Mouse (Mus musculus) lung, adult 2 months (tissue): Measurements from ENCODE around the gene Plxna4. TPM values are rescaled to one million over a fixed set of nuclear protein-coding genes. Genes with fewer than 3 reads are reported as not detected.
"Not testable (repeated sequence)": the region's sequence is repeated elsewhere in the genome, so short reads cannot be mapped to it uniquely, and the experiment has no call there.

Experiments
- DNase-seq: peaks from one replicate; pipeline ENCODE4 v3.0.0; 2022
- H3K4me1 ChIP-seq: fragments of 200-500 bp; 2 replicates; pipeline ENCODE4 v1.6.1; 2011; ENCODE audit warnings: low read length; ENCODE audit not compliant: control insufficient read depth, insufficient read depth
- H3K4me3 ChIP-seq: fragments of 200-500 bp; replicated peaks from 2 replicates; pipeline ENCODE3; 2011; ENCODE audit warnings: low read depth, mild to moderate bottlenecking, control low read depth, low read length; ENCODE audit errors: extremely low read depth
- CTCF ChIP-seq: fragments of 200-500 bp; IDR thresholded peaks from 2 replicates; pipeline ENCODE4 v1.5.1; 2011; ENCODE audit warnings: mild to moderate bottlenecking, low read length, control low read depth; ENCODE audit not compliant: insufficient read depth
- POLR2A ChIP-seq: fragments of 200-500 bp; IDR thresholded peaks from 2 replicates; pipeline ENCODE4 v1.6.1; 2011; ENCODE audit warnings: low read depth, mild to moderate bottlenecking, control low read depth, low read length, borderline replicate concordance; ENCODE audit errors: extremely low read depth
- WGBS: fragments of 180-500 bp; shearing (Covaris S2); methylation state at CpG from one replicate; pipeline ENCODE4 v1.1.7; 2018; 5-methylcytosine and 5-hydroxymethylcytosine counted together
- polyA plus RNA-seq: library from polyadenylated mRNA; depleted of rRNA; stranded (reverse); fragments of >200 nt; gene quantifications from 2 replicates; pipeline ENCODE4 v1.2.3, GENCODE M21; 2012

Plxna4 gene
- polyA plus RNA-seq, 1 experiment, result 7.4 TPM

DNA sequence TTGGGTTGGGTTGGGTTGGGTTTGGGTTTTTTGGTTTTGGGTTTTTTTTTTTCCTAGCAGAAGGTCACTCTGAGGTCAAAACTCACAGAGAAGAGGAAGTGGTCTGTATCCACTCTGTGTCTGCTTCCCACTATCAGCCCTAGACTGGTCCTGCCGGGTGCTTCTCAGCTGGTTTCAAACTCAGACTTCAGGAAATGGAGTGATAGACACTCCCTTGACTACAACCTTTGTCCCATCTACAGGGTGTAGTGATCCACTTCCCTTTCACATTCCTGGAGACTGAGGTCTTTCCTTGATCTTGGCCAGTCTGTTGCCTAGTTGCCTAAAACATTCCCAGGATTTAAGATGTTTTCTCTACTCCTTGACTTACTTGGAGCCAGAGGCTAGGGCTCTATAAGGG lies 76.0 kb downstream of the Plxna4 start:
- TF ChIP-seq CTCF (no peak), POLR2A (no peak)
- 8% methylated on average over 1 of the region's 1 CpGs for WGBS
- Histone ChIP-seq H3K4me3 (no peak overlapping the region), H3K4me1 (peaks cover 19% of the 10 kb centered on the region)
- no peak for DNase-seq

DNA sequence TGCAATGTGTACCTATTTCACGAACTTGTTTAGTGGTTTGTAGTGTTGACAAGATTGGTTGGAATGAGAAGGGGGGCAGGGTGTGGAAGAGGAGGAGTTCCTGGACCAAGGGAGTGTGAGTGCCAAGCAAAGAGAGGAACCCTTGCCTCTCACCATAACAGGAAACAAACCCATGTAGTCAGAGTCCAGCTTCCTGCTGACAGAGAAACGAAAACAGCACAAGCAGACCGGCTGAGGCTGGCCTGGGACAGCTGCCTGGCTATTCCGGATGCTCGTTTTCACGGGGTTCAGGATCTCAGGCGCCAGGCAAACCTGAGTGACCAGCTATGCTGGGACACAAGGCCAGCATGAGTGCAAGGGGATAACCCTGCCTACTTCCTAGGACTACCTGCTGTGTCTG lies 77.1 kb downstream of the Plxna4 start:
- peak; percentile 70 for DNase-seq
- Histone ChIP-seq H3K4me1 (peaks cover 19% of the 10 kb centered on the region), H3K4me3 (no peak overlapping the region)
- TF ChIP-seq CTCF (no peak), POLR2A (peak; percentile 34; the same call in 1 of the 2 replicates)
- 25% methylated on average over 7 of the region's 7 CpGs for WGBS

DNA sequence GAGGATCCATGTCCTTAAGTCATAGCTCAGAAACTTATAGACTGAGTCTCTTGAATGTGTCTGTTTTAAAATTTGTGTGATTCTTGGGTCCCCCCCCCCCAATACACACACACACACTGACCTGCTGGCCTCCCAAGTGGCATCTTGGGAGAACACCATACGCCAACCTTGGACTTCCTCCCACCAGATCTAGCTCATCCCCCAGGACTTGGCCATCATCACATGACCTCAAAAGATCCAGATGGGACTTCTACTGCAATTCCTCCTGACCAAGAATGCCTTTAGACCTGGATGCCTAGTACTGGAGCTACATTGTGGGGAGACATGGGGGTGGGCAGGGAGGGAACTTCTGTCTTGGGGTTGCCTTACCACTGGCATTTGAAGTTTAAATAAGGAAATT lies 77.5 kb downstream of the Plxna4 start:
- TF ChIP-seq CTCF (no peak), POLR2A (no peak)
- peaks cover 19% of the 10 kb centered on the region for H3K4me1 ChIP-seq
- WGBS, result 50% methylated on average over 1 of the region's 1 CpGs
- H3K4me3 ChIP-seq, result no peak overlapping the region
- DNase-seq, result no peak

DNA sequence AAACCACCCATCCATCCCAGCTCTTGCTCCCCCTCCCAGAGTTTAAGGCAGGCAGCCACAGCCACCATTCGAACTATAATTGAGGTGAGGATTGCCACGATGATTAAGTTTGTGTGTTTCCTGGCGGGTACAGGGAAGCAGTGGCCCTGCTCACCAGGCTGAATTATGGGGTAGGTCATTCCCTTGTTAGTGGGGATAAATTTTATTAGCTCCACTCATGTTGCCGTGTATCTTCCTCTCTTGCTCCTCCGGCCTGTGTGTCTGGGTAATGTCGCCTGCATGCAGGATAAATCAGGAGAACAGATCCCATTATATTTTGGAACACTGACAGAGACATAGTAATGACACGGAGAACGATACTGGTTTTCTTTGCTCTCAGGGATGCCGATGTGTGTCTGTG lies 78.9 kb downstream of the Plxna4 start:
- no peak overlapping the region for H3K4me3 ChIP-seq
- WGBS, result 81% methylated on average over 9 of the region's 9 CpGs
- no peak for DNase-seq
- TF ChIP-seq POLR2A (no peak), CTCF (no peak)
- H3K4me1 ChIP-seq, result peaks cover 19% of the 10 kb centered on the region

DNA sequence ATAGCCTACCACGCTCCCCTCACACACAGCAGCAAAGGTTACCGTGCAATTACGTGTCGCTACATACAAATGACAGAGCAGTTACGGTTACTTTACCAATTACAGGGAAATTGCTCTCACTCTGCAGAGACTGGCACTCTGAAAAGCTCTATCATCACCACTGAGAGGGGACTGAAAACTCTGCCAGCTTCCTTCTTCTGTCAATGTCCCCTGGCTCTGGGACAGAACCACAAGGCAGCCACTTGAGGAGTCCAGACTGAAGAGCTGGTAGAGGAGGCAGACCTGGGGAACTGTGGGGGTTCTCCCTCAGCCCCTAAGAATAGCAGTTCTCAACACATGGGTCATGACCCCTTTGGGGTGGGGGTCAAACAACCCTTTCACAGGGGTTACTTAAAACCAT lies 83.0 kb downstream of the Plxna4 start:
- DNase-seq, result peak; percentile 46
- Histone ChIP-seq H3K4me1 (peaks cover 2% of the 10 kb centered on the region; the same call in 1 of the 2 replicates), H3K4me3 (no peak overlapping the region)
- TF ChIP-seq CTCF (no peak), POLR2A (no peak)
- WGBS, result 71% methylated on average over 5 of the region's 5 CpGs

DNA sequence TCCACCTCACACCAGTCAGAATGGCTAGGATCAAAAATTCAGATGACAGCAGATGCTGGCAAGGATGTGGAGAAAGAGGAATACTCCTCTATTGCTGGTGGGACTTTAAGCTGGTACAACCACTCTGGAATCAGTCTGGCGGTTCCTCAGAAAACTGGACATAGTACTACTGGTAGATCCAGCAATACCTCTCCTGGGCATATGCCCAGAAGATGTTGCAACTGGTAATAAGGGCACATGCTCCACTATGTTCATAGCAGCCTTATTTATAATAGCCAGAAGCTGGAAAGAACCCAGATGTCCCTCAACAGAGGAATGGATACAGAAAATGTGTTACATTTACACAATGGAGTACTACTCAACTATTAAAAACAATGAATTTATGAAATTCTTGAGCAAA lies 86.8 kb downstream of the Plxna4 start:
- WGBS, result 90% methylated on average over 1 of the region's 1 CpGs

DNA sequence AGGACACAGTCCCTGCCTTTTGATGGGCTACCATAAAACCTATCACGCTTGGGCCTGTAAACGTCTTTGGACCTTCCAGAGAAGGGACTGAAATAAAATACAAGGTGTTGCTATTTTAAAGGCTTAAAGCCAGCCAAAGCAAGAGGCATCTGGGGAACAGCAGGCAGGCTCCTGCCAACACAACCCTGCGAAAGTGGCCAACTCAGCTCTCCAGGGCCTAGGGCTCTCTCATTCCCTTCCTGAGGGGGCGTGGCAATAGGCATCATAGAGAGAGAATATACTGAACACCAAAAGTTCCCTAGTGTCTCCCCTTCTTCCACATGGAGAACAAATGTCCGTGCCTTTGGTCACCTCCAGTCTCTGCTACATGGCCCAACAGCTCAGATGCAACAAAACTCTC lies 89.9 kb downstream of the Plxna4 start:
- TF ChIP-seq CTCF (no peak), POLR2A (no peak)
- Histone ChIP-seq H3K4me1 (peaks cover 5% of the 10 kb centered on the region), H3K4me3 (no peak overlapping the region)
- no peak for DNase-seq
- WGBS, result 84% methylated on average over 5 of the region's 5 CpGs

More for the DNA sequence above, 86.8 kb downstream of the Plxna4 start:
- not testable (repeated sequence) for H3K4me3 ChIP-seq, H3K4me1 ChIP-seq, DNase-seq

DNA sequence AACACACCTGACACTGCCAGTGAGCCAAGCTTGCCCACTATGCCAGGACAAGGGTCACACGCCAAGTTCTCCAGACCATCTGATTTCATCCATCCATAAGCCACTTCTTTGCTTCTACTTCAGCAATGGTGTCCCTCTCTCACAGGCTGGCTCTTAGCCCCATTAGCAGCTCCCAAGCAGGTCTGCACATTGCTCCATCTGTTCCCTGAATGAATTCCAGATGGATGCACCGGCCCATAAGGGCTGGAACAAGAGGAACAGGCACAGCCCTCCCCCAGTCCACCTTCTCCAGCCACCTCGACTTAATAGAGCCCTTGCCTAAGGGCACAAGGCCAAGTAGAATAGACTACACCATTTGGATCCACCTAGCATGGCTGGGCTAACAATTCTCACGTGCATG lies 91.9 kb downstream of the Plxna4 start:
- peaks cover 6% of the 10 kb centered on the region for H3K4me1 ChIP-seq
- no peak overlapping the region for H3K4me3 ChIP-seq
- TF ChIP-seq POLR2A (no peak), CTCF (no peak)
- 72% methylated on average over 4 of the region's 4 CpGs for WGBS
- DNase-seq, result no peak

DNA sequence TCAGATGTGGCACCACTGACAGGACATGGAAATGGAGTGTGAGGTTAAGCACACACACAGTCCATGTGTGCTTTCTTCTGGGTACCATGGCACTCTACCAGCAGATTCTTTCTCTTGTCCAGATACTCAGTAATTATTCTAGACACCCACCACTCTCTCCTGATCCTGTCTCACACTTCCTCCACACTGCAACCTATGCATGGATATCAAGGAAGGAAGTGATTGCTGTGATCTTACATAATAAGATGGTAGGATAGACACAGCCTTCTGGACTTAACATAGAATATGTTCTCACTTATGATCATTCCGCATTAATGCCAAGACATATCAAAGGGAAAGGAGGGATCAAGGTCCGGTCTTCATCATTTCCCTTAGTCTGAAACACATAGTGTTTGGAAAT lies 92.5 kb downstream of the Plxna4 start:
- 95% methylated on average over 2 of the region's 2 CpGs for WGBS
- TF ChIP-seq POLR2A, result no peak
- no peak for TF ChIP-seq CTCF
- H3K4me1 ChIP-seq, result peaks cover 6% of the 10 kb centered on the region
- DNase-seq, result no peak
- H3K4me3 ChIP-seq, result no peak overlapping the region

DNA sequence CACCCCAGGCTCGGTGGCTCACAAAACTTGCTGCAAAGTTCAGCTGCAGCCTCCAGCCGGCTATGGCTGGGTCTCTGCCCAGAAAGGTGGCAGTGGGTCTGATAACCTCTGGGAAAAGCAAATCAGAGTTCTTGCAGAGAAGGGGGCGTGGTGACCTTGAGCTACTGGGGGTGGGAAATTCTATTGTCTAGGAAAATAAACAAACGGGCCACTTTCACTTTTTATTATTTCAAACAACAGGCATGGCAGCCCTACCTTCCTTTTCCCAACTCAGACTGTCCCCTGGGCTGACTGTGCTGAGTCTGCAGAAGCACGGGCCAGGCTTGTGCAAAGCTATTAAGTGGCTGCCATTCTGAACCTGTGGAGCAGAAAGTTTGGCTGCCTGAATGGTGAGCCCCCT lies 94.4 kb downstream of the Plxna4 start:
- TF ChIP-seq POLR2A, result 0 out of 2 replicates have a peak, but pooled peaks have one; percentile 9
- no peak for TF ChIP-seq CTCF
- peak; percentile 24 for DNase-seq
- no peak overlapping the region for H3K4me3 ChIP-seq
- H3K4me1 ChIP-seq, result peaks cover 6% of the 10 kb centered on the region
- 14% methylated on average over 5 of the region's 5 CpGs for WGBS

DNA sequence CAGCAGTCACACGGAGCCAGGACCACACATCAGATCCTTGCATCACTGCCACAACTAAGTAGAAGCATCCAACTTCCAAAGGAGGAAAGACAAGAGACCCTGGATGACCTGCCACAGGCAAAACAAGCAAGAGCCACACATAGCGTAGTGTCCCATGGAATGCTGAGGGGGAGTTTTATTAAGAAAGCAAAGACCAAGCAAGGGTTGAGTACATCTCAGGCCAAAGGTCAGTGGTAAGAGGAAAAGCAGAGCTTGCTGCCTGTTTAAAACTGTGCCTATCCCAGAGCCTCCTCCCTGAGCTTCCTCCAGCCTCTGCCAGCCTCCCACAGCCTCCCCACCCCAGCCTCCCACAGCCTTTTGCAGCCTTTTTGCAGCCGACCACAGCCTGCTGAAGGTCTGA lies 100.9 kb downstream of the Plxna4 start:
- DNase-seq, result no peak
- no peak for TF ChIP-seq CTCF
- TF ChIP-seq POLR2A, result no peak
- H3K4me1 ChIP-seq, result peaks cover 4% of the 10 kb centered on the region; the same call in 1 of the 2 replicates
- no peak overlapping the region for H3K4me3 ChIP-seq
- 61% methylated on average over 3 of the region's 3 CpGs for WGBS
